Mouse (Mus musculus) ES-E14 (cell line): ENCODE measurements around the gene Jup. TPM values are rescaled to one million over a fixed set of nuclear protein-coding genes. Genes with fewer than 3 reads are reported as not detected.
"Not testable (repeated sequence)": the region's sequence is repeated elsewhere in the genome, so short reads cannot be mapped to it uniquely, and the experiment has no call there.

Source experiments
- DNase-seq: peaks from one replicate; pipeline ENCODE4 v3.0.0-alpha.2; 2013; ENCODE audit warnings: low read depth, low spot score
- H3K27ac ChIP-seq: 2 replicates; pipeline ENCODE4 v1.5.1; 2012; ENCODE audit warnings: low read depth, mild to moderate bottlenecking, low read length, moderate library complexity, mixed read lengths; ENCODE audit not compliant: poor library complexity, insufficient read depth, severe bottlenecking
- H3K36me3 ChIP-seq: 2 replicates; pipeline ENCODE4 v1.6.1; 2012; ENCODE audit warnings: mild to moderate bottlenecking, low read length, moderate library complexity, mixed read lengths; ENCODE audit not compliant: control insufficient read depth, poor library complexity, insufficient read depth, severe bottlenecking
- H3K4me1 ChIP-seq, 2 experiments: fragments of 150-350 bp in 1 of 2; sonication (generic) in 1 of 2; 2 replicates each; pipeline ENCODE4 v1.6.1; 2012; ENCODE audit warnings: low read length in 2 of 2, mild to moderate bottlenecking in 1 of 2, mixed read lengths in 1 of 2; ENCODE audit not compliant: control insufficient read depth in 2 of 2, insufficient read depth in 2 of 2, poor library complexity in 1 of 2
- H3K4me3 ChIP-seq, 2 experiments: fragments of 150-350 bp in 1 of 2; sonication (generic) in 1 of 2; 2 replicates each; pipeline ENCODE4 v1.5.1; 2012; ENCODE audit warnings: low read length in 2 of 2, low read depth in 1 of 2, mild to moderate bottlenecking in 1 of 2, mixed read lengths in 1 of 2; ENCODE audit not compliant: insufficient read depth in 1 of 2, poor library complexity in 1 of 2, severe bottlenecking in 1 of 2
- H3K9ac ChIP-seq: 2 replicates; pipeline ENCODE4 v1.6.1; 2012; ENCODE audit warnings: low read depth, mild to moderate bottlenecking, low read length, mixed read lengths; ENCODE audit not compliant: poor library complexity, insufficient read depth, severe bottlenecking
- H3K9me3 ChIP-seq: fragments of 150-350 bp; sonication (generic); 2 replicates; pipeline ENCODE4 v1.6.1; 2012; ENCODE audit warnings: low read depth, mild to moderate bottlenecking, low read length; ENCODE audit not compliant: control insufficient read depth, insufficient read depth
- CHD2 ChIP-seq: IDR thresholded peaks from 2 replicates; pipeline ENCODE4 v1.6.1; 2014; ENCODE audit warnings: mild to moderate bottlenecking, low read depth, low read length, inconsistent platforms
- HCFC1 ChIP-seq: IDR thresholded peaks from 2 replicates; pipeline ENCODE4 v1.6.1; 2012; ENCODE audit warnings: low read length, inconsistent platforms, borderline replicate concordance; ENCODE audit not compliant: insufficient read depth
- MAFK ChIP-seq: IDR thresholded peaks from 2 replicates; pipeline ENCODE4 v1.6.1; 2014; ENCODE audit warnings: mild to moderate bottlenecking, low read depth, low read length, inconsistent platforms; ENCODE audit not compliant: insufficient read depth
- ZC3H11A ChIP-seq: IDR thresholded peaks from 2 replicates; pipeline ENCODE4 v1.6.1; 2012; ENCODE audit warnings: low read depth, mild to moderate bottlenecking, inconsistent platforms, low read length, borderline replicate concordance
- ZNF384 ChIP-seq: IDR thresholded peaks from 2 replicates; pipeline ENCODE4 v1.6.1; 2012; ENCODE audit warnings: low read depth, low read length, inconsistent platforms
- in situ Hi-C, 2 experiments: fragments of 600-800 bp; cut with MboI; formaldehyde crosslinking; loops; one replicate each; pipeline ENCODE4 v1.15.1; 2025; ENCODE audit warnings: low sequenced_read_pairs in 2 of 2, inconsistent platforms in 1 of 2; ENCODE audit not compliant: unreplicated experiment in 2 of 2
- total RNA-seq: library from RNA; depleted of rRNA; stranded (reverse); fragments of 300-350 nt; gene quantifications from 2 replicates; pipeline ENCODE4 v1.2.3, GENCODE M21; 2012

Jup gene
- total RNA-seq, 1 experiment = 101 TPM

DNA sequence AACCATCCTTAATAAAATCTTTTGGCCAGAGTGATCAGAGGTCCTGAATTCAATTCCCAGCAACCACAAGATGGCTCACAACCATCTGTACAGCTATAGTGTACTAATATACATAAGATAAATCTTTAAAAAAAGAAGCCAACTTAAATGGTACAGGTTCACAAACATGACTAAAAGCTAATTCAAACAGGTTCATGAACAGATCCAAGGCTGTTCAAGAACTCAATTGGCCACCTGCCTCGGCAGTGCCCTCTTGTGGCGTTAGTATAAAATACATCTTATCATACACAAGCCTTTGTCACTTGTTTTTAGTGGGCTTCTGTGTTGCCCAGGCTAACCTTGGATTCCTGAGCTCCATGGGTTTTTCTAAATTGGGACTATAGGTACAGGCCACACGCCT, 74.0 kb downstream of the Jup start:
- peaks cover 0 to under 1% of the 10 kb centered on the region in 2 experiments; a peak in 1 of 4 replicates for H3K4me1 ChIP-seq
- DNase-seq = peak; percentile 92
- TF ChIP-seq MAFK (no peak), ZC3H11A (no peak), HCFC1 (no peak), CHD2 (no peak), ZNF384 (no peak)
- H3K4me3 ChIP-seq = no peak overlapping the region
- no peaks in the 10 kb centered on the region for H3K9me3 ChIP-seq
- no peak overlapping the region for H3K9ac ChIP-seq
- in situ Hi-C loops = no loop called here
- H3K27ac ChIP-seq = no peak overlapping the region
- H3K36me3 ChIP-seq = peaks cover 20% of the 10 kb centered on the region

GRCm38 (mm10) chr11:100322591-100323258, 74.8 kb downstream of the Jup start:
- no peak overlapping the region; the same call in 1 of the 2 replicates for H3K27ac ChIP-seq
- H3K36me3 ChIP-seq = peaks cover 20% of the 10 kb centered on the region
- H3K4me1 ChIP-seq = peaks cover 2 to 3% of the 10 kb centered on the region in 2 experiments; a peak in 2 of 4 replicates
- H3K9me3 ChIP-seq = no peaks in the 10 kb centered on the region
- H3K9ac ChIP-seq = no peak overlapping the region
- TF ChIP-seq CHD2 = 0 out of 2 replicates have a peak, but pooled peaks have one; percentile 24
- TF ChIP-seq HCFC1 = no peak
- TF ChIP-seq MAFK = no peak
- TF ChIP-seq ZNF384 = peak; percentile 87
- TF ChIP-seq ZC3H11A = no peak
- no peak for DNase-seq
- 0 out of 4 replicates have a peak overlapping the region, but pooled peaks of 1 of the 2 experiments have one; percentile 39 for H3K4me3 ChIP-seq
- in situ Hi-C loops = no loop called here

GRCm38 (mm10) chr11:100321479-100322305, 75.9 kb downstream of the Jup start:
- DNase-seq, H3K4me1 ChIP-seq, in situ Hi-C loops, H3K9me3 ChIP-seq: not testable (repeated sequence)
- Histone ChIP-seq H3K9ac (0 out of 2 replicates have a peak overlapping the region, but pooled peaks have one; percentile 18), H3K4me3 (peak overlapping the region; percentile 23 to 39), H3K36me3 (peaks cover 20% of the 10 kb centered on the region), H3K27ac (peak overlapping the region; percentile 45)
- TF ChIP-seq CHD2 = 0 out of 2 replicates have a peak, but pooled peaks have one; percentile 33

DNA sequence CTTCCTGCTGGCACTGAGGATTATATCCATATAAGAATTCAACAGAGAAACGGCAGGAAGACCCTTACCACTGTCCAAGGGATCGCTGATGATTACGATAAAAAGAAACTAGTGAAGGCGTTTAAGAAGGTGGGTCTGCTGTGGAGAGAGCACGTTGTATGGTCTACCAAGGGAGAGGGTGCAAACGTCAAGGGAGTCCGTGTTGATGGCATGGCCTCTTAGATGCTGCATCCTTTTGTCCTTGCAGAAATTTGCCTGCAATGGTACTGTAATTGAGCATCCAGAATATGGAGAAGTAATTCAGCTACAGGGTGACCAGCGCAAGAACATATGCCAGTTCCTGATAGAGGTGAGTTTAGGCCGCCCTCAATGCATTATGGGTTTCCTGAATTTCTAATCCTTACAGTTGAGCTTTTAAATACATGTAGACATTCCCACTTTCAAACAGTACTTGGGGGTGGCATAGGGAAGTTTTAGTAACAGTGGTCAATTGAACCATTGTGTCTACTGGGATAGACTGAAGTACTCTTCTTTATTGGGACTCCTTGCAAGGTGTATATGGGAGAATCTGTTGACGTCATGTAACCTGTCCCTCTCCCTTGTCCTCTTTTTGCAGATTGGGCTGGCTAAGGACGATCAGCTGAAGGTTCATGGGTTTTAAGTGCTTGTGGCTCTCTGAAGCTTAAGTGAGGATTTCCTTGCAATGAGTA, 76.7 kb downstream of the Jup start:
- H3K36me3 ChIP-seq = peaks cover 20% of the 10 kb centered on the region
- DNase-seq, H3K4me1 ChIP-seq, H3K9me3 ChIP-seq, in situ Hi-C loops: not testable (repeated sequence)
- peak overlapping the region; percentile 99 for H3K27ac ChIP-seq
- H3K9ac ChIP-seq = peak overlapping the region; percentile 99
- H3K4me3 ChIP-seq = peak overlapping the region; percentile 87 to 94
